Mouse (Mus musculus) liver, embryonic 14.5 days (tissue): Measurements from ENCODE around the gene Olfr1014. TPM values are rescaled to one million over a fixed set of nuclear protein-coding genes. Genes with fewer than 3 reads are reported as not detected.

Experiments used
- ATAC-seq: fragments of 200-750 bp; cut with Nextera tagmentation; 2 replicates; pipeline ENCODE4 v1.8.0; 2017; ENCODE audit warnings: moderate number of reproducible peaks, mild to moderate bottlenecking, moderate library complexity; ENCODE audit not compliant: insufficient read depth
- DNase-seq, 3 experiments: peaks; one replicate each; pipeline ENCODE4 v3.0.0-alpha.2; 2012 to 2013; ENCODE audit warnings: low read depth in 3 of 3, low spot score in 3 of 3
- H3K27ac ChIP-seq: fragments of 300-500 bp; sonication (generic); 2 replicates; pipeline ENCODE4 v1.5.1; 2014; ENCODE audit warnings: moderate library complexity, mild to moderate bottlenecking, control low read depth, inconsistent platforms
- H3K27me3 ChIP-seq: fragments of 300-500 bp; sonication (generic); 2 replicates; pipeline ENCODE4 v1.6.1; 2014; ENCODE audit warnings: mild to moderate bottlenecking, low read length, moderate library complexity; ENCODE audit not compliant: control insufficient read depth, insufficient read depth
- H3K36me3 ChIP-seq: fragments of 300-500 bp; sonication (generic); replicated peaks from 2 replicates; pipeline ENCODE4 v1.6.1; 2014; ENCODE audit warnings: low read depth; ENCODE audit not compliant: control insufficient read depth, insufficient read depth
- H3K4me1 ChIP-seq, 2 experiments: fragments of 200-500 bp in 1 of 2; fragments of 300-500 bp in 1 of 2; sonication (generic) in 1 of 2; replicated peaks; 2 replicates each; pipeline ENCODE4 v1.6.1; 2012 to 2014; ENCODE audit warnings: antibody characterized with exemption in 1 of 2, inconsistent platforms in 1 of 2, low read length in 1 of 2; ENCODE audit not compliant: control insufficient read depth in 2 of 2, insufficient read depth in 2 of 2
- H3K4me2 ChIP-seq: fragments of 300-500 bp; sonication (generic); 2 replicates; pipeline ENCODE4 v1.6.1; 2014; ENCODE audit warnings: low read depth, mild to moderate bottlenecking, control low read depth, moderate library complexity
- H3K4me3 ChIP-seq, 2 experiments: fragments of 200-500 bp in 1 of 2; fragments of 300-500 bp in 1 of 2; sonication (generic) in 1 of 2; 2 replicates each; pipeline ENCODE4 v1.5.1; 2012 to 2014; ENCODE audit warnings: low read depth in 2 of 2, low read length in 2 of 2, mild to moderate bottlenecking in 2 of 2, control low read depth in 1 of 2, inconsistent platforms in 1 of 2, moderate library complexity in 1 of 2; ENCODE audit not compliant: insufficient read depth in 1 of 2
- H3K9ac ChIP-seq: fragments of 300-500 bp; sonication (generic); replicated peaks from 2 replicates; pipeline ENCODE4 v1.6.1; 2014; ENCODE audit warnings: mild to moderate bottlenecking, control low read depth, moderate library complexity
- H3K9me3 ChIP-seq: fragments of 300-500 bp; sonication (generic); 2 replicates; pipeline ENCODE4 v1.6.1; 2016; ENCODE audit warnings: low read length, mixed read lengths; ENCODE audit not compliant: control insufficient read depth
- CTCF ChIP-seq: IDR thresholded peaks from 2 replicates; pipeline ENCODE4 v1.5.1; 2016; ENCODE audit warnings: antibody characterized with exemption, low read depth, control low read depth
- EP300 ChIP-seq: IDR thresholded peaks from 2 replicates; pipeline ENCODE4 v1.6.1; 2016; ENCODE audit warnings: antibody characterized with exemption, low read depth
- WGBS: fragments of 180-500 bp; shearing (Covaris S2); extraction: QIAGEN DNeasy Blood & Tissue Kit; methylation state at CpG from one replicate; pipeline ENCODE4 v1.1.7; 2014; ENCODE audit not compliant: insufficient replicate concordance; 5-methylcytosine and 5-hydroxymethylcytosine counted together
- polyA plus RNA-seq, 2 experiments: library from polyadenylated mRNA; depleted of rRNA in 1 of 2; stranded (reverse) in 1 of 2; unstranded in 1 of 2; fragments of >200 nt; fragmentation: Nextera tagmentation in 1 of 2; extraction: Ambion mirVana in 1 of 2; gene quantifications; 2 replicates each; pipeline versions ENCODE4 v1.2.1 to v1.2.3; 2012 to 2014

Olfr1014 gene
- polyA plus RNA-seq, 2 experiments, result not detected

DNA sequence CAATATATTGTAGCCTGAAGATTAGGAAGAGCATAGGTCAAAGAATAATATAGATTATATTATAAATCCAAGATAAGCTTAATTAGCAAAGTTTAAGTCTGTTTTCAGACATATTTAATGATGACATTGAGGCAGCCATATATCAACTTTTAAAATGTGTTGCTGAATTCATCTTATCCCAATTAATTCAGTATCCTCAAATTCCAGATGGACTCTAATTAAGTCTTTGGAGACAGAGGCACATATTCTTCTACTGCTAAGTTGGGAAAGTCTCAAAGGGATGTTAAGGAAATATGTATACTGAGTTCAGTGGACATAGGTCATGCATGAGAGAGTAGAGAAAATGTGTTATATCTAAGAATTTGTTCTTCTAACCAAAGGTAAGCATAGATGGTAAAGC, 9.2 kb downstream of the Olfr1014 start, which contains the start of gene Olfr1015:
TSS of gene Olfr1015 (plus strand) at position 301 of the 400 bp plus-strand sequence.
- Histone ChIP-seq H3K9me3 (no peaks in the 10 kb centered on the region), H3K27ac (no peak within 1 kb of the TSS), H3K36me3 (no peaks in the 10 kb centered on the region), H3K4me3 (no peak within 1 kb of the TSS), H3K4me2 (no peak within 1 kb of the TSS), H3K4me1 (no peaks in the 10 kb centered on the region), H3K27me3 (no peaks in the 10 kb centered on the region), H3K9ac (no peak within 1 kb of the TSS)
- ATAC-seq (no peak), DNase-seq (no peak)
- TF ChIP-seq CTCF (no peak), EP300 (no peak)

DNA sequence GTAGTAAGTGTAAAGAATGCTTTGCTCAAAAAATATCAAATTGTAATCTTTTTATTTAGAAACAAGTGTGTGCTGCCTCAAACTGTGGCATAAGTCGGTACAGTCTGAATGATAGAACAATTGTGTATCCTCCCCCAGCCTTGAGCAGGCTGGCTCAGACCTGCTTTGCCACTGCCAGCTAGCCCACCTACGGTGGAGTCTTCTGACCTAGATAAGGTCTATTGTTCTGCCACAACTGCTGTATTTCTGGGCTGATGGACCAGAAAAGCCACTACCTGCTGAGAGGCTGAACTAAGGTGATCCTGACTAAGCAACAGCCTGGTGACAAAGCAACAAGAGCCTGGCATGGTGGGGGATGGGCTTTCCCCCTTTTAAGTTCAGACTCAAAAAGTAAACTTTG, 19.8 kb downstream of the Olfr1014 start:
- Histone ChIP-seq H3K4me2 (no peak overlapping the region), H3K9ac (no peak overlapping the region), H3K27ac (no peak overlapping the region), H3K4me3 (no peak overlapping the region), H3K27me3 (no peaks in the 10 kb centered on the region), H3K36me3 (no peaks in the 10 kb centered on the region), H3K4me1 (no peaks in the 10 kb centered on the region), H3K9me3 (no peaks in the 10 kb centered on the region)
- DNase-seq, result no peak
- 48% methylated on average over 2 of the region's 2 CpGs for WGBS
- TF ChIP-seq CTCF (no peak), EP300 (no peak)
- no peak for ATAC-seq

DNA sequence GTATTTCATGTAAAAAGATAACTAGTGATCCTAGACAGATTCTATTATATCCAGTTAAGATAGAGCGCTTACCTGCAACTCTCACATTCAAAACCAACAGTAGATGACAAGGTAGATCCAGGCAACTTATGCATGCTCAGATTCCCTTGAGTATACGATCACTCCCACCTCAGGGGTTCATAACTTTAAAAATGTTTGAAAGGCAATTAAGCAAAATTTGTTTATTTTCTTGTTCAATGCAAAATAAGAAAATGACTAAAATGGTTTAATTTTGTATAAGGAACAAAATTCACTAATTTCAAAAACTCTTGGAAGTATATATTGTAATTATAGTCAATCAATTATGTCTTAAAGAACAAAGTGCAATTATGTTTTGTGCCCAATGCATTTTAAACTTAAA, 29.9 kb downstream of the Olfr1014 start, which contains the start of gene Olfr1016:
TSS of gene Olfr1016 (minus strand) at position 101 of the 400 bp plus-strand sequence.
- Histone ChIP-seq H3K9ac (no peak within 1 kb of the TSS), H3K4me1 (no peaks in the 10 kb centered on the region), H3K9me3 (no peaks in the 10 kb centered on the region), H3K27ac (no peak within 1 kb of the TSS), H3K4me3 (no peak within 1 kb of the TSS), H3K4me2 (no peak within 1 kb of the TSS), H3K36me3 (no peaks in the 10 kb centered on the region), H3K27me3 (no peaks in the 10 kb centered on the region)
- TF ChIP-seq EP300, result no peak
- no peak for TF ChIP-seq CTCF
- no peak for DNase-seq
- WGBS, result 61% methylated on average over 2 of the region's 2 CpGs
- ATAC-seq, result no peak

DNA sequence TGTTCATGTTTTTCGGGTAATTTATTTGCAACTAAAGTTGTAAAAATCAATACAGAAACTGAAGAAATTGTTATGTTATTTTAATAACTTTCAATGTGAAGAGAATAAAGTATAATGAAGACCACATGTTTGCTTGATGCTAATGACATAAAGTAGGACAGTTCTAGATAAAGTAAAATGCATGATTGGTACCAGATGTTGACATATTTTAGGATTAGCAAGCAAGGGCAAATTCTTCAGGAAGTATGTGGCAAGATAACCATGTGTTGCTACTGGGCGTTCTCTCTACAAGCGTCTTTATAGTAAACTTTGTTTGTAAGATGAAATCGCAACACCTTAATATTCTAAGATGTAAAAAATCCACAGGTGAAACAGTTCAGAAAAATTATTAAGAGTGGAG, 32.0 kb downstream of the Olfr1014 start:
- Histone ChIP-seq H3K9me3 (no peaks in the 10 kb centered on the region), H3K4me3 (no peak overlapping the region), H3K9ac (no peak overlapping the region), H3K27ac (no peak overlapping the region), H3K27me3 (no peaks in the 10 kb centered on the region), H3K4me2 (no peak overlapping the region), H3K4me1 (no peaks in the 10 kb centered on the region), H3K36me3 (no peaks in the 10 kb centered on the region)
- DNase-seq (no peak), ATAC-seq (no peak)
- 68% methylated on average over 4 of the region's 4 CpGs for WGBS
- no peak for TF ChIP-seq CTCF
- TF ChIP-seq EP300, result no peak

DNA sequence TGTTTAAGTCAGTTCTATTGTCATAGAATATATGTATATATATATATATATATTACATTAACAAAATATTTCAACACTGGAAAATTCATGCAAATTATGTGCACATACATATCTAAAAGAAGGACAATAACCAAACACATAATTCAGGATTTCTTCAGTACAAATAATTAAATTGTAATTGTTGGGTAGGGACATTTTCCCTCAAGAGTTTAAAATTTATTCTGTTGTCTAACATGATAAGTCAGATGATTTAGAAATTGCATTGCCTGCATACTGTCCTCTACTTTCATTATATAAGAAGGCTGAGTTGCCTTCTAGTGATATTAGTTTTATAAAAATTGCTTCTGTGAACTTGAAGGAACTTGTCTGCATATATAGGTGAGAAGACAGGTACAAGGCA, 45.7 kb downstream of the Olfr1014 start, which contains the start of gene Olfr1018:
TSS of gene Olfr1018 (plus strand) at position 301 of the 400 bp plus-strand sequence.
- H3K4me3 ChIP-seq, result no peak within 1 kb of the TSS

More for the DNA sequence above, 45.7 kb downstream of the Olfr1014 start, which contains the start of gene Olfr1018:
- Histone ChIP-seq H3K9me3 (no peaks in the 10 kb centered on the region), H3K27ac (no peak within 1 kb of the TSS), H3K4me1 (no peaks in the 10 kb centered on the region), H3K9ac (no peak within 1 kb of the TSS), H3K36me3 (no peaks in the 10 kb centered on the region), H3K27me3 (no peaks in the 10 kb centered on the region), H3K4me2 (no peak within 1 kb of the TSS)
- TF ChIP-seq CTCF (no peak), EP300 (no peak)
- DNase-seq (no peak), ATAC-seq (no peak)

Other genes starting within 250 kb of the Olfr1014 start
- not detected in 2 replicates for gene Olfr996, start 193.5 kb upstream of the Olfr1014 start, polyA plus RNA-seq (2012; rRNA removed)
- not detected in 2 replicates for gene Olfr996, start 193.5 kb upstream of the Olfr1014 start, polyA plus RNA-seq (2014; fragmentation: Nextera tagmentation; extraction: Ambion mirVana)
- not detected in 2 replicates for gene Olfr998, start 183.8 kb upstream of the Olfr1014 start, polyA plus RNA-seq (2012; rRNA removed)
- not detected in 2 replicates for gene Olfr998, start 183.8 kb upstream of the Olfr1014 start, polyA plus RNA-seq (2014; fragmentation: Nextera tagmentation; extraction: Ambion mirVana)
- gene Olfr1000, start 160.8 kb upstream of the Olfr1014 start, polyA plus RNA-seq (2012; rRNA removed), result not detected in 2 replicates
- gene Olfr1000, start 160.8 kb upstream of the Olfr1014 start, polyA plus RNA-seq (2014; fragmentation: Nextera tagmentation; extraction: Ambion mirVana), result not detected in 2 replicates
- gene Olfr1002, start 122.0 kb upstream of the Olfr1014 start, polyA plus RNA-seq (2012; rRNA removed), result not detected in 2 replicates
- gene Olfr1002, start 122.0 kb upstream of the Olfr1014 start, polyA plus RNA-seq (2014; fragmentation: Nextera tagmentation; extraction: Ambion mirVana), result not detected in 2 replicates
- gene Olfr154, start 108.3 kb upstream of the Olfr1014 start, polyA plus RNA-seq (2012; rRNA removed), result not detected in 2 replicates
- gene Olfr154, start 108.3 kb upstream of the Olfr1014 start, polyA plus RNA-seq (2014; fragmentation: Nextera tagmentation; extraction: Ambion mirVana), result not detected in 2 replicates
- not detected in 2 replicates for gene Olfr1006, start 93.9 kb upstream of the Olfr1014 start, polyA plus RNA-seq (2012; rRNA removed)
- gene Olfr1006, start 93.9 kb upstream of the Olfr1014 start, polyA plus RNA-seq (2014; fragmentation: Nextera tagmentation; extraction: Ambion mirVana), result not detected in 2 replicates
- gene Olfr1008, start 83.3 kb upstream of the Olfr1014 start, polyA plus RNA-seq (2012; rRNA removed), result not detected in 2 replicates
- gene Olfr1008, start 83.3 kb upstream of the Olfr1014 start, polyA plus RNA-seq (2014; fragmentation: Nextera tagmentation; extraction: Ambion mirVana), result not detected in 2 replicates
- not detected in 2 replicates for gene Olfr1009, start 57.3 kb upstream of the Olfr1014 start, polyA plus RNA-seq (2012; rRNA removed)
- not detected in 2 replicates for gene Olfr1009, start 57.3 kb upstream of the Olfr1014 start, polyA plus RNA-seq (2014; fragmentation: Nextera tagmentation; extraction: Ambion mirVana)
- not detected in 2 replicates for gene Olfr1012, start 9.9 kb upstream of the Olfr1014 start, polyA plus RNA-seq (2012; rRNA removed)
- gene Olfr1012, start 9.9 kb upstream of the Olfr1014 start, polyA plus RNA-seq (2014; fragmentation: Nextera tagmentation; extraction: Ambion mirVana), result not detected in 2 replicates
- gene Olfr1013, start 5.6 kb upstream of the Olfr1014 start, polyA plus RNA-seq (2012; rRNA removed), result not detected in 2 replicates
- not detected in 2 replicates for gene Olfr1013, start 5.6 kb upstream of the Olfr1014 start, polyA plus RNA-seq (2014; fragmentation: Nextera tagmentation; extraction: Ambion mirVana)
- not detected in 2 replicates for gene Olfr1015, start 9.3 kb downstream of the Olfr1014 start, polyA plus RNA-seq (2012; rRNA removed)
- gene Olfr1015, start 9.3 kb downstream of the Olfr1014 start, polyA plus RNA-seq (2014; fragmentation: Nextera tagmentation; extraction: Ambion mirVana), result not detected in 2 replicates
- not detected in 2 replicates for gene Olfr1016, start 29.8 kb downstream of the Olfr1014 start, polyA plus RNA-seq (2012; rRNA removed)
- gene Olfr1016, start 29.8 kb downstream of the Olfr1014 start, polyA plus RNA-seq (2014; fragmentation: Nextera tagmentation; extraction: Ambion mirVana), result not detected in 2 replicates
- gene Olfr1018, start 45.8 kb downstream of the Olfr1014 start, polyA plus RNA-seq (2012; rRNA removed), result not detected in 2 replicates
- gene Olfr1018, start 45.8 kb downstream of the Olfr1014 start, polyA plus RNA-seq (2014; fragmentation: Nextera tagmentation; extraction: Ambion mirVana), result not detected in 2 replicates
- not detected in 2 replicates for gene Olfr1019, start 72.8 kb downstream of the Olfr1014 start, polyA plus RNA-seq (2012; rRNA removed)
- gene Olfr1019, start 72.8 kb downstream of the Olfr1014 start, polyA plus RNA-seq (2014; fragmentation: Nextera tagmentation; extraction: Ambion mirVana), result not detected in 2 replicates
- not detected in 2 replicates for gene Olfr1020, start 74.3 kb downstream of the Olfr1014 start, polyA plus RNA-seq (2012; rRNA removed)
- not detected in 2 replicates for gene Olfr1020, start 74.3 kb downstream of the Olfr1014 start, polyA plus RNA-seq (2014; fragmentation: Nextera tagmentation; extraction: Ambion mirVana)
- not detected in 2 replicates for gene Olfr1022, start 95.9 kb downstream of the Olfr1014 start, polyA plus RNA-seq (2012; rRNA removed)
- not detected in 2 replicates for gene Olfr1022, start 95.9 kb downstream of the Olfr1014 start, polyA plus RNA-seq (2014; fragmentation: Nextera tagmentation; extraction: Ambion mirVana)
- not detected in 2 replicates for gene Olfr1023, start 112.9 kb downstream of the Olfr1014 start, polyA plus RNA-seq (2012; rRNA removed)
- not detected in 2 replicates for gene Olfr1023, start 112.9 kb downstream of the Olfr1014 start, polyA plus RNA-seq (2014; fragmentation: Nextera tagmentation; extraction: Ambion mirVana)
- not detected in 2 replicates for gene Olfr1024, start 132.3 kb downstream of the Olfr1014 start, polyA plus RNA-seq (2012; rRNA removed)
- gene Olfr1024, start 132.3 kb downstream of the Olfr1014 start, polyA plus RNA-seq (2014; fragmentation: Nextera tagmentation; extraction: Ambion mirVana), result not detected in 2 replicates
- not detected in 2 replicates for gene Olfr1025-ps1, start 142.5 kb downstream of the Olfr1014 start, polyA plus RNA-seq (2012; rRNA removed)
- gene Olfr1025-ps1, start 142.5 kb downstream of the Olfr1014 start, polyA plus RNA-seq (2014; fragmentation: Nextera tagmentation; extraction: Ambion mirVana), result not detected in 2 replicates
- gene Olfr1026, start 148.8 kb downstream of the Olfr1014 start, polyA plus RNA-seq (2012; rRNA removed), result not detected in 2 replicates
- not detected in 2 replicates for gene Olfr1026, start 148.8 kb downstream of the Olfr1014 start, polyA plus RNA-seq (2014; fragmentation: Nextera tagmentation; extraction: Ambion mirVana)
- gene Olfr1028, start 177.7 kb downstream of the Olfr1014 start, polyA plus RNA-seq (2012; rRNA removed), result not detected in 2 replicates
- gene Olfr1028, start 177.7 kb downstream of the Olfr1014 start, polyA plus RNA-seq (2014; fragmentation: Nextera tagmentation; extraction: Ambion mirVana), result not detected in 2 replicates
- gene Olfr1029, start 201.2 kb downstream of the Olfr1014 start, polyA plus RNA-seq (2012; rRNA removed), result not detected in 2 replicates
- gene Olfr1029, start 201.2 kb downstream of the Olfr1014 start, polyA plus RNA-seq (2014; fragmentation: Nextera tagmentation; extraction: Ambion mirVana), result not detected in 2 replicates
- gene Olfr1030, start 206.6 kb downstream of the Olfr1014 start, polyA plus RNA-seq (2012; rRNA removed), result not detected in 2 replicates
- gene Olfr1030, start 206.6 kb downstream of the Olfr1014 start, polyA plus RNA-seq (2014; fragmentation: Nextera tagmentation; extraction: Ambion mirVana), result not detected in 2 replicates
- gene Olfr1031, start 217.6 kb downstream of the Olfr1014 start, polyA plus RNA-seq (2012; rRNA removed), result not detected in 2 replicates
- not detected in 2 replicates for gene Olfr1031, start 217.6 kb downstream of the Olfr1014 start, polyA plus RNA-seq (2014; fragmentation: Nextera tagmentation; extraction: Ambion mirVana)
- not detected in 2 replicates for gene Olfr1032, start 232.8 kb downstream of the Olfr1014 start, polyA plus RNA-seq (2012; rRNA removed)
- gene Olfr1032, start 232.8 kb downstream of the Olfr1014 start, polyA plus RNA-seq (2014; fragmentation: Nextera tagmentation; extraction: Ambion mirVana), result not detected in 2 replicates
- 0.19 and 0.27 TPM in 2 replicates for gene Olfr1033, start 247.9 kb downstream of the Olfr1014 start, polyA plus RNA-seq (2012; rRNA removed)
- 0.51 and 0.61 TPM in 2 replicates for gene Olfr1033, start 247.9 kb downstream of the Olfr1014 start, polyA plus RNA-seq (2014; fragmentation: Nextera tagmentation; extraction: Ambion mirVana)